Mouse (Mus musculus) hindbrain, embryonic 11.5 days (tissue): ENCODE data around the gene Chchd3. TPM values are rescaled to one million over a fixed set of nuclear protein-coding genes. Genes with fewer than 3 reads are reported as not detected.

Source experiments
- ATAC-seq: fragments of 200-750 bp; cut with Nextera tagmentation; 2 replicates; pipeline ENCODE4 v1.8.0; 2017; ENCODE audit warnings: mild to moderate bottlenecking, moderate TSS enrichment, moderate library complexity; ENCODE audit not compliant: low FRiP score
- DNase-seq: peaks from one replicate; pipeline ENCODE4 v3.0.0-alpha.2; 2015; ENCODE audit warnings: low spot score
- H3K27ac ChIP-seq: fragments of 300-500 bp; sonication (generic); 2 replicates; pipeline ENCODE4 v1.5.1; 2014; ENCODE audit warnings: mild to moderate bottlenecking, low read depth, low read length
- H3K27me3 ChIP-seq: fragments of 300-500 bp; sonication (generic); 2 replicates; pipeline ENCODE4 v1.6.1; 2014; ENCODE audit warnings: mild to moderate bottlenecking, low read length, moderate library complexity, mixed read lengths; ENCODE audit not compliant: control insufficient read depth, insufficient read depth
- H3K36me3 ChIP-seq: fragments of 300-500 bp; sonication (generic); 2 replicates; pipeline ENCODE4 v1.6.1; 2014; ENCODE audit warnings: mild to moderate bottlenecking, low read length, moderate library complexity, mixed read lengths; ENCODE audit not compliant: control insufficient read depth, insufficient read depth
- H3K4me1 ChIP-seq: fragments of 300-500 bp; sonication (generic); replicated peaks from 2 replicates; pipeline ENCODE4 v1.6.1; 2014; ENCODE audit warnings: low read length, mixed read lengths; ENCODE audit not compliant: control insufficient read depth, insufficient read depth
- H3K4me2 ChIP-seq: fragments of 300-500 bp; sonication (generic); replicated peaks from 2 replicates; pipeline ENCODE4 v1.6.1; 2014; ENCODE audit warnings: mild to moderate bottlenecking, low read depth, low read length
- H3K4me3 ChIP-seq: fragments of 300-500 bp; sonication (generic); 2 replicates; pipeline ENCODE4 v1.5.1; 2014; ENCODE audit warnings: low read depth, low read length
- H3K9ac ChIP-seq: fragments of 300-500 bp; sonication (generic); 2 replicates; pipeline ENCODE4 v1.6.1; 2014; ENCODE audit warnings: low read depth, low read length
- H3K9me3 ChIP-seq: fragments of 300-500 bp; sonication (generic); 2 replicates; pipeline ENCODE4 v1.6.1; 2016; ENCODE audit warnings: low read length; ENCODE audit not compliant: control insufficient read depth
- WGBS: fragments of 180-500 bp; shearing (Covaris S2); extraction: QIAGEN DNeasy Blood & Tissue Kit; methylation state at CpG from one replicate; pipeline ENCODE4 v1.1.7; 2014; 5-methylcytosine and 5-hydroxymethylcytosine counted together
- polyA plus RNA-seq: library from polyadenylated mRNA; unstranded; fragments of >200 nt; fragmentation: Nextera tagmentation; extraction: Ambion mirVana; gene quantifications from 2 replicates; pipeline ENCODE4 v1.2.1, GENCODE M21; 2014

The Chchd3 gene
- polyA plus RNA-seq, 1 experiment from 2014 or later, result 141 TPM

GRCm38 (mm10) chr6:32754524-32754923 is 305.5 kb downstream of the Chchd3 start:
- 88% methylated on average over 10 of the region's 10 CpGs for WGBS
- Histone ChIP-seq H3K4me1 (no peaks in the 10 kb centered on the region), H3K9ac (no peak overlapping the region), H3K27ac (no peak overlapping the region), H3K4me2 (no peak overlapping the region), H3K36me3 (no peaks in the 10 kb centered on the region), H3K4me3 (no peak overlapping the region), H3K9me3 (no peaks in the 10 kb centered on the region), H3K27me3 (no peaks in the 10 kb centered on the region)
- ATAC-seq (no peak), DNase-seq (no peak)

DNA sequence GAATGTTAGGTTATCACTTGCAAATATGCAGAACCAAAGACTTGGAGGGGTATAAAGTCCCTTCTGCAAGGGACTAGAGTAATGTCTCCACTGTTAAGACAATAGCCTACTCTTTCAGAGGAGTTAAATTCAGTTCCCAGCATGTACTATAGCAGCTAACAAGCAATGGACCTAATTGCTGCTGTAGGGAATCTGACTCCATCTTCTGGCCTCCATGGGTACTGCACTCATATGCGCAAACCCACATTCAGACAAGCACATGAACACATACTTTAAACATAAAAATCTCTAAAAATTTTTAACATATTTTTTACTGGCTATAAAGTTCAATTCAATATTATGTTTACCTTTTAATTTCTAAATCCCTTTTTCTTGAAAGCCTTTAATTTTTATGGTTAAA is 310.2 kb downstream of the Chchd3 start:
- Histone ChIP-seq H3K4me1 (no peaks in the 10 kb centered on the region), H3K4me3 (no peak overlapping the region), H3K9me3 (no peaks in the 10 kb centered on the region), H3K27ac (no peak overlapping the region), H3K36me3 (no peaks in the 10 kb centered on the region), H3K9ac (no peak overlapping the region), H3K4me2 (no peak overlapping the region), H3K27me3 (no peaks in the 10 kb centered on the region)
- ATAC-seq (no peak), DNase-seq (no peak)
- 94% methylated on average over 1 of the region's 1 CpGs for WGBS

GRCm38 (mm10) chr6:32748777-32749176 is 311.3 kb downstream of the Chchd3 start:
- no peaks in the 10 kb centered on the region for H3K36me3 ChIP-seq
- DNase-seq (no peak), ATAC-seq (no peak)
- H3K9me3 ChIP-seq, result no peaks in the 10 kb centered on the region
- no peak overlapping the region for H3K4me3 ChIP-seq
- H3K4me2 ChIP-seq, result no peak overlapping the region
- no peaks in the 10 kb centered on the region for H3K27me3 ChIP-seq
- WGBS, result 85% methylated on average over 6 of the region's 6 CpGs
- no peak overlapping the region for H3K9ac ChIP-seq
- H3K4me1 ChIP-seq, result no peaks in the 10 kb centered on the region
- H3K27ac ChIP-seq, result no peak overlapping the region

GRCm38 (mm10) chr6:32747333-32747732 is 312.7 kb downstream of the Chchd3 start:
- H3K4me1 ChIP-seq, result no peaks in the 10 kb centered on the region
- H3K27me3 ChIP-seq, result no peaks in the 10 kb centered on the region
- H3K4me3 ChIP-seq, result no peak overlapping the region
- H3K36me3 ChIP-seq, result no peaks in the 10 kb centered on the region
- H3K27ac ChIP-seq, result no peak overlapping the region
- DNase-seq, result no peak
- no peak overlapping the region for H3K4me2 ChIP-seq
- WGBS, result 87% methylated on average over 2 of the region's 2 CpGs
- no peaks in the 10 kb centered on the region for H3K9me3 ChIP-seq
- H3K9ac ChIP-seq, result no peak overlapping the region
- no peak for ATAC-seq

Other genes starting within 250 kb of the Chchd3 start
- gene Exoc4, start 188.8 kb upstream of the Chchd3 start, polyA plus RNA-seq, result 29.6 and 44.6 TPM in 2 replicates